Mouse (Mus musculus) kidney, adult 2 months (tissue): ENCODE data around the gene Nmrk1. TPM values are rescaled to one million over a fixed set of nuclear protein-coding genes. Genes with fewer than 3 reads are reported as not detected.

ENCODE experiments used
- DNase-seq: peaks from one replicate; pipeline ENCODE4 v3.0.0; 2021
- H3K27ac ChIP-seq: fragments of 200-500 bp; 2 replicates; pipeline ENCODE4 v1.5.1; 2012; ENCODE audit warnings: low read depth, low read length, control low read depth, inconsistent platforms; ENCODE audit not compliant: insufficient read depth
- H3K27me3 ChIP-seq: fragments of 200-500 bp; replicated peaks from 2 replicates; pipeline ENCODE4 v1.6.1; 2012; ENCODE audit warnings: mild to moderate bottlenecking, moderate library complexity, low read length, inconsistent platforms; ENCODE audit not compliant: control insufficient read depth, insufficient read depth
- H3K36me3 ChIP-seq: fragments of 200-500 bp; 2 replicates; pipeline ENCODE4 v1.6.1; 2012; ENCODE audit warnings: mild to moderate bottlenecking, moderate library complexity, low read length, inconsistent platforms; ENCODE audit not compliant: control insufficient read depth, insufficient read depth
- H3K4me1 ChIP-seq: fragments of 200-500 bp; 2 replicates; pipeline ENCODE4 v1.6.1; 2011; ENCODE audit warnings: low read length; ENCODE audit not compliant: control insufficient read depth, insufficient read depth
- H3K4me3 ChIP-seq: fragments of 200-500 bp; 2 replicates; pipeline ENCODE4 v1.5.1; 2011; ENCODE audit warnings: mild to moderate bottlenecking, low read depth, low read length, control low read depth; ENCODE audit not compliant: insufficient read depth
- CTCF ChIP-seq: fragments of 200-500 bp; conservative IDR thresholded peaks from 2 replicates; pipeline ENCODE4 v1.5.1; 2011; ENCODE audit warnings: low read depth, mild to moderate bottlenecking, control low read depth, low read length, moderate library complexity, mixed read lengths; ENCODE audit not compliant: insufficient read depth, insufficient read length
- POLR2A ChIP-seq: fragments of 200-500 bp; IDR thresholded peaks from one replicate; pipeline ENCODE4 v1.6.1; 2011; ENCODE audit warnings: low read depth, low read length, control low read depth
- WGBS: fragments of 180-500 bp; shearing (Covaris S2); methylation state at CpG from one replicate; pipeline ENCODE4 v1.1.7; 2018; 5-methylcytosine and 5-hydroxymethylcytosine counted together
- polyA plus RNA-seq: library from polyadenylated mRNA; depleted of rRNA; stranded (reverse); fragments of >200 nt; gene quantifications from 2 replicates; pipeline ENCODE4 v1.2.3, GENCODE M21; 2012

The Nmrk1 gene
- polyA plus RNA-seq, 1 experiment = 78.6 TPM

DNA sequence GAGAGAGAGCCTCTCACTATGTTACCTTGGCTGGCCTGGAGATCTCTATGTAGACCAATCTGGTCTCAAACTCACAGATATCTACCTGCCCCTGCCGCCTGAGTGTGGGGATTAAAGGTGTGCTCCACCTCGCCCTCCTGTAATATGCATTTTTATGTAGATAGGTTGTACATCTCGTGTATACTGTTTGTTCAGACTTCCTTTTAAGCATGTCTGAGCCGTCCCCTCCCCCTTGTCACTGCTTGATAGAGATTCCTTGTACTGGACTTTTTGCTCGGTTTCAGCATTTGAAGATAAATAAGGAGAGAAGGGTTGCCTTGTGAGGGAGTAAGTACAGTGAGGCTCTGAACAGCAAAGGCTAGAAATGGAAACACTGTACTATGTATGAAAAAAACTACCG lies 21.3 kb downstream of the Nmrk1 start:
- Histone ChIP-seq H3K27me3 (no peaks in the 10 kb centered on the region), H3K27ac (no peak overlapping the region), H3K4me1 (no peaks in the 10 kb centered on the region), H3K36me3 (peaks cover 4% of the 10 kb centered on the region), H3K4me3 (no peak overlapping the region)
- TF ChIP-seq CTCF (no peak), POLR2A (no peak)
- WGBS = 87% methylated on average over 6 of the region's 6 CpGs
- DNase-seq = no peak

DNA sequence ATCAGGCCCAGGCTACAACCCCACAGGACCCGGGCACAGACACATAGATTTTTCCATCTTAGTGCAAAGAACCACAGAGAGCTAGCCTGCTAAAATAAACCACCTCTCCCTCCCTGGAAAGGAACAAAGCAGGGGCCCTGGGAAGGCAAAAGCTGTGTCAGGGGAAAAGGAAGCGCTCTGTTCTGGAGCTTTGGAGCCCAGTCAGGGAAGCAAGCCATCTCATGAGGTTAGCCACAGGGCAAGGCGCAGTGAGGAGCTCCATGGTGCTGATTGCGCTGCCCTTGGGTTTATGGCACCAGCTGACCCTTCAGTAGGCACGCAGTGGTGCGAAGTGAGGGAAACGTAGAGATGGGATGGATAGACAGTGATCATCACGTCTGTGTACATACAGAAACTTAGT lies 22.6 kb downstream of the Nmrk1 start:
- 0 out of 2 replicates have a peak, but pooled peaks cover 2% of the 10 kb centered on the region for H3K4me1 ChIP-seq
- TF ChIP-seq POLR2A (no peak), CTCF (no peak)
- no peak overlapping the region for H3K27ac ChIP-seq
- 84% methylated on average over 8 of the region's 8 CpGs for WGBS
- peaks cover 3% of the 10 kb centered on the region for H3K36me3 ChIP-seq
- DNase-seq = no peak
- H3K4me3 ChIP-seq = no peak overlapping the region
- no peaks in the 10 kb centered on the region for H3K27me3 ChIP-seq

DNA sequence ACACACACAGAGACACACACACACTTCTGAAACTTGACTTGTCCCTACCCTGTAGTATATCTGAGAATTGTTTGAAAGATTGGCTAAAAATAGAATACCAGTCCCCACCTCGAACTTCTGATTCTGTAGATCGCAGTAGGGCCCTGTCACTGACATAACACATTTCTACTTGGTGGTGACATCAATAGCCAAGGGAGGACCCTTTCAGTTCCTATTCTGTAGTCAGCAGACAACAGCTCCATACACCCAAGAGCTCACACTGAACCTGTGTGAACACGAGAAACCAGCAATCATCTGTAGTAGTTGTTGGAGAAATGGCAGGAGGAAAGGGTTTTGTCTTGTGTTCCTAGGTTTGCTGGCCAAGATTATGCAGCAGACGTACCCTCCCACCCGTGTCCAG lies 23.2 kb downstream of the Nmrk1 start:
- TF ChIP-seq CTCF (no peak), POLR2A (no peak)
- Histone ChIP-seq H3K27me3 (no peaks in the 10 kb centered on the region), H3K27ac (no peak overlapping the region), H3K4me1 (0 out of 2 replicates have a peak, but pooled peaks cover 2% of the 10 kb centered on the region), H3K36me3 (peaks cover 3% of the 10 kb centered on the region), H3K4me3 (no peak overlapping the region)
- DNase-seq = no peak
- 74% methylated on average over 5 of the region's 5 CpGs for WGBS

DNA sequence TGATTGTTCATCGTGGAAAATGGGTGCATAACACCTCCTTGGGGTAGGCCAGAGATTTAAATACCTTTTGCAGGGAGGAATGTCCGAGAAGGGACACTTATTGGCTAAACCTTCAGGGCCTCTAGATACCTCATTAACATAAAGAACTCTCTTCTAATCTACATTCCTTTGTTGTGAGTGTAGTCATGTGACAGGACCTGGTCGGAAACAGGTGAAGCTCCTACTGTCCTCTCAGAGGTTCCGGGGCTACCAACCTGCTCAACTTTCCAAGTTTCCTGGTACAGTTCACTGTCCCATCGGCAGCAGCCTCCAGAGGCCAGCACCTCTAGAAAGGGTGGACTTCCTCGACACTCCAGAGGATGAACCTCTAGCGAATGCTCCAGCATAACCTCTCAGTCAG lies 24.2 kb downstream of the Nmrk1 start:
- H3K4me3 ChIP-seq = no peak overlapping the region
- H3K4me1 ChIP-seq = 0 out of 2 replicates have a peak, but pooled peaks cover 2% of the 10 kb centered on the region
- TF ChIP-seq CTCF (no peak), POLR2A (no peak)
- WGBS = 84% methylated on average over 7 of the region's 7 CpGs
- H3K27me3 ChIP-seq = no peaks in the 10 kb centered on the region
- no peak overlapping the region for H3K27ac ChIP-seq
- peaks cover 3% of the 10 kb centered on the region for H3K36me3 ChIP-seq
- no peak for DNase-seq

- H3K4me1 ChIP-seq = 0 out of 2 replicates have a peak, but pooled peaks cover 2% of the 10 kb centered on the region
- TF ChIP-seq POLR2A (no peak), CTCF (no peak)
- H3K27ac ChIP-seq = no peak overlapping the region
- H3K36me3 ChIP-seq = no peaks in the 10 kb centered on the region
- peak; percentile 35 for DNase-seq
- H3K4me3 ChIP-seq = no peak overlapping the region
- 58% methylated on average over 4 of the region's 4 CpGs for WGBS
- no peaks in the 10 kb centered on the region for H3K27me3 ChIP-seq
Observed at GRCm38 (mm10) chr19:18658473-18658872, 26.7 kb downstream of the Nmrk1 start.

GRCm38 (mm10) chr19:18659349-18659748 lies 27.6 kb downstream of the Nmrk1 start:
- 60% methylated on average over 1 of the region's 1 CpGs for WGBS
- no peaks in the 10 kb centered on the region for H3K27me3 ChIP-seq
- H3K4me1 ChIP-seq = 0 out of 2 replicates have a peak, but pooled peaks cover 2% of the 10 kb centered on the region
- no peaks in the 10 kb centered on the region for H3K36me3 ChIP-seq
- TF ChIP-seq CTCF (no peak), POLR2A (no peak)
- H3K4me3 ChIP-seq = no peak overlapping the region
- no peak for DNase-seq
- H3K27ac ChIP-seq = no peak overlapping the region

GRCm38 (mm10) chr19:18660466-18660865 lies 28.7 kb downstream of the Nmrk1 start:
- H3K4me1 ChIP-seq = 0 out of 2 replicates have a peak, but pooled peaks cover 2% of the 10 kb centered on the region
- TF ChIP-seq POLR2A (no peak), CTCF (no peak)
- H3K36me3 ChIP-seq = no peaks in the 10 kb centered on the region
- 91% methylated on average over 3 of the region's 3 CpGs for WGBS
- H3K27ac ChIP-seq = no peak overlapping the region
- H3K27me3 ChIP-seq = no peaks in the 10 kb centered on the region
- no peak for DNase-seq
- no peak overlapping the region for H3K4me3 ChIP-seq
